Mouse (Mus musculus): ENCODE measurements around the gene Zfp110.

GRCm38 (mm10) chr7:12834162-12835120 is at the start of gene Zfp110:
- 0 out of 2 replicates have a peak, but pooled peaks have one; percentile 6 for TF ChIP-seq CTCF (IDR thresholded peaks at IDR 0.05; ENCODE audit: insufficient read depth, low read depth, low read length)
- TF ChIP-seq POLR2A (IDR thresholded peaks at IDR 0.05; ENCODE audit: insufficient read depth, low read depth, low read length) = peak; percentile 46
